Mouse (Mus musculus) heart, embryonic 12.5 days (tissue): Measurements from ENCODE around the gene Sez6l2. TPM values are rescaled to one million over a fixed set of nuclear protein-coding genes. Genes with fewer than 3 reads are reported as not detected.

ENCODE experiments used
- ATAC-seq: fragments of 200-750 bp; cut with Nextera tagmentation; 2 replicates; pipeline ENCODE4 v1.8.0; 2017; ENCODE audit warnings: moderate TSS enrichment, moderate library complexity; ENCODE audit not compliant: insufficient number of reproducible peaks, low FRiP score
- H3K27ac ChIP-seq: fragments of 300-500 bp; sonication (generic); 2 replicates; pipeline ENCODE4 v1.5.1; 2016; ENCODE audit warnings: mild to moderate bottlenecking, moderate library complexity; ENCODE audit not compliant: poor library complexity, severe bottlenecking
- H3K27me3 ChIP-seq: fragments of 300-500 bp; sonication (generic); replicated peaks from 2 replicates; pipeline ENCODE4 v1.6.1; 2016; ENCODE audit warnings: mild to moderate bottlenecking, moderate library complexity
- H3K36me3 ChIP-seq: fragments of 300-500 bp; sonication (generic); 2 replicates; pipeline ENCODE4 v1.6.1; 2016; ENCODE audit warnings: mild to moderate bottlenecking, moderate library complexity
- H3K4me1 ChIP-seq: fragments of 300-500 bp; sonication (generic); replicated peaks from 2 replicates; pipeline ENCODE4 v1.6.1; 2016; ENCODE audit warnings: mild to moderate bottlenecking
- H3K4me2 ChIP-seq: fragments of 300-500 bp; sonication (generic); 2 replicates; pipeline ENCODE4 v1.6.1; 2016; ENCODE audit warnings: mild to moderate bottlenecking, moderate library complexity
- H3K4me3 ChIP-seq: fragments of 300-500 bp; sonication (generic); 2 replicates; pipeline ENCODE4 v1.5.1; 2016; ENCODE audit warnings: mild to moderate bottlenecking
- H3K9ac ChIP-seq: fragments of 300-500 bp; sonication (generic); 2 replicates; pipeline ENCODE4 v1.6.1; 2016; ENCODE audit warnings: mild to moderate bottlenecking, moderate library complexity
- H3K9me3 ChIP-seq: fragments of 300-500 bp; sonication (generic); replicated peaks from 2 replicates; pipeline ENCODE4 v1.6.1; 2016; ENCODE audit warnings: mild to moderate bottlenecking, moderate library complexity
- WGBS: fragments of 180-500 bp; shearing (Covaris S2); methylation state at CpG from one replicate; pipeline ENCODE4 v1.1.7; 2016; 5-methylcytosine and 5-hydroxymethylcytosine counted together
- polyA plus RNA-seq: library from polyadenylated mRNA; unstranded; fragments of >200 nt; fragmentation: Nextera tagmentation; extraction: Ambion mirVana; gene quantifications from 2 replicates; pipeline ENCODE4 v1.2.1, GENCODE M21; 2016

Gene Sez6l2
- polyA plus RNA-seq, 1 experiment from 2014 or later, result 0.11 TPM

- Histone ChIP-seq H3K9ac (peak overlapping the region; percentile 80), H3K4me1 (peaks cover 47% of the 10 kb centered on the region)
- ATAC-seq, result peak; percentile 70
Observed at GRCm38 (mm10) chr7:127016486-127016938, 66.1 kb downstream of the Sez6l2 start.

GRCm38 (mm10) chr7:127016971-127017949 is 66.9 kb downstream of the Sez6l2 start, which contains the start of gene Pagr1a:
Gene Pagr1a (minus strand): TSS chr7:127017352.
- H3K27ac ChIP-seq, result peak within 1 kb of the TSS; percentile 95
- peaks cover 30% of the 10 kb centered on the region for H3K36me3 ChIP-seq
- peak within 1 kb of the TSS; percentile 63 for H3K4me3 ChIP-seq
- peaks cover 54% of the 10 kb centered on the region for H3K4me1 ChIP-seq
- peak within 1 kb of the TSS; percentile 80 for H3K9ac ChIP-seq
- H3K9me3 ChIP-seq, result no peaks in the 10 kb centered on the region
- H3K27me3 ChIP-seq, result no peaks in the 10 kb centered on the region
- WGBS, result 5% methylated on average over 39 of the region's 39 CpGs
- H3K4me2 ChIP-seq, result peak within 1 kb of the TSS; percentile 89
- peak; percentile 87 for ATAC-seq

More at GRCm38 (mm10) chr7:127016486-127016938, 66.1 kb downstream of the Sez6l2 start:
- Histone ChIP-seq H3K9me3 (no peaks in the 10 kb centered on the region), H3K27ac (peak overlapping the region; percentile 95), H3K27me3 (no peaks in the 10 kb centered on the region), H3K36me3 (peaks cover 30% of the 10 kb centered on the region), H3K4me3 (peak overlapping the region; percentile 63), H3K4me2 (peak overlapping the region; percentile 89)
- 0% methylated on average over 22 of the region's 22 CpGs for WGBS

GRCm38 (mm10) chr7:127017950-127018345 is 67.6 kb downstream of the Sez6l2 start:
- H3K4me1 ChIP-seq, result peaks cover 61% of the 10 kb centered on the region
- 45% methylated on average over 6 of the region's 6 CpGs for WGBS
- 0 out of 2 replicates have a peak overlapping the region, but pooled peaks have one; percentile 3 for H3K9ac ChIP-seq
- H3K4me2 ChIP-seq, result no peak overlapping the region
- peaks cover 30% of the 10 kb centered on the region for H3K36me3 ChIP-seq
- no peak overlapping the region for H3K4me3 ChIP-seq
- no peaks in the 10 kb centered on the region for H3K9me3 ChIP-seq
- ATAC-seq, result no peak
- H3K27ac ChIP-seq, result no peak overlapping the region
- no peaks in the 10 kb centered on the region for H3K27me3 ChIP-seq

GRCm38 (mm10) chr7:127018416-127019305 is 68.3 kb downstream of the Sez6l2 start:
- no peak overlapping the region for H3K27ac ChIP-seq
- no peaks in the 10 kb centered on the region for H3K27me3 ChIP-seq
- peaks cover 30% of the 10 kb centered on the region for H3K36me3 ChIP-seq
- no peak for ATAC-seq
- peak overlapping the region; percentile 3; the same call in 1 of the 2 replicates for H3K9ac ChIP-seq
- WGBS, result 77% methylated on average over 15 of the region's 15 CpGs
- H3K4me2 ChIP-seq, result peak overlapping the region; percentile 11; the same call in 1 of the 2 replicates
- peaks cover 62% of the 10 kb centered on the region for H3K4me1 ChIP-seq
- no peak overlapping the region for H3K4me3 ChIP-seq
- H3K9me3 ChIP-seq, result no peaks in the 10 kb centered on the region

GRCm38 (mm10) chr7:127019306-127019960 is 69.1 kb downstream of the Sez6l2 start:
- H3K27ac ChIP-seq, result no peak overlapping the region
- WGBS, result 79% methylated on average over 14 of the region's 14 CpGs
- peaks cover 63% of the 10 kb centered on the region for H3K4me1 ChIP-seq
- H3K9me3 ChIP-seq, result no peaks in the 10 kb centered on the region
- H3K9ac ChIP-seq, result no peak overlapping the region
- peak overlapping the region; percentile 87; the same call in 1 of the 2 replicates for H3K4me2 ChIP-seq
- peaks cover 37% of the 10 kb centered on the region for H3K36me3 ChIP-seq
- H3K27me3 ChIP-seq, result no peaks in the 10 kb centered on the region
- ATAC-seq, result no peak
- no peak overlapping the region for H3K4me3 ChIP-seq

- Histone ChIP-seq H3K9ac (no peak overlapping the region; the same call in 1 of the 2 replicates), H3K4me1 (peaks cover 63% of the 10 kb centered on the region), H3K27me3 (no peaks in the 10 kb centered on the region), H3K4me2 (peak overlapping the region; percentile 87), H3K27ac (no peak overlapping the region), H3K36me3 (peaks cover 41% of the 10 kb centered on the region), H3K4me3 (peak overlapping the region; percentile 42; the same call in 1 of the 2 replicates), H3K9me3 (no peaks in the 10 kb centered on the region)
- ATAC-seq, result no peak
- 69% methylated on average over 3 of the region's 3 CpGs for WGBS
Observed at GRCm38 (mm10) chr7:127020031-127020430, 69.7 kb downstream of the Sez6l2 start.

Other genes with a start within 250 kb of the Sez6l2 start
- gene Coro1a, start 242.8 kb upstream of the Sez6l2 start, polyA plus RNA-seq, result 9.2 and 9.8 TPM in 2 replicates
- 57.8 and 58.7 TPM in 2 replicates for gene Mapk3, start 191.0 kb upstream of the Sez6l2 start, polyA plus RNA-seq
- gene Gdpd3, start 184.2 kb upstream of the Sez6l2 start, polyA plus RNA-seq, result 0.87 and 1.8 TPM in 2 replicates
- gene Ypel3, start 173.6 kb upstream of the Sez6l2 start, polyA plus RNA-seq, result 74.8 and 78.7 TPM in 2 replicates
- 0.27 and 0.33 TPM in 2 replicates for gene Tbx6, start 169.1 kb upstream of the Sez6l2 start, polyA plus RNA-seq
- gene Ppp4c, start 158.1 kb upstream of the Sez6l2 start, polyA plus RNA-seq, result 181 and 192 TPM in 2 replicates
- gene Fam57b, start 152.9 kb upstream of the Sez6l2 start, polyA plus RNA-seq, result 0.17 and 0.45 TPM in 2 replicates
- not detected in 2 replicates for gene 4930451I11Rik, start 118.9 kb upstream of the Sez6l2 start, polyA plus RNA-seq
- not detected in 2 replicates for gene Doc2a, start 103.1 kb upstream of the Sez6l2 start, polyA plus RNA-seq
- gene Hirip3, start 88.6 kb upstream of the Sez6l2 start, polyA plus RNA-seq, result 18.0 and 22.5 TPM in 2 replicates
- gene Ino80e, start 88.2 kb upstream of the Sez6l2 start, polyA plus RNA-seq, result 62.9 and 66.8 TPM in 2 replicates
- 40.8 and 42.5 TPM in 2 replicates for gene Taok2, start 65.9 kb upstream of the Sez6l2 start, polyA plus RNA-seq
- gene Tmem219, start 27.6 kb upstream of the Sez6l2 start, polyA plus RNA-seq, result 17.6 and 19.9 TPM in 2 replicates
- gene Kctd13, start 21.7 kb upstream of the Sez6l2 start, polyA plus RNA-seq, result 16.1 and 17.3 TPM in 2 replicates
- gene Asphd1, start 981 bp upstream of the Sez6l2 start, polyA plus RNA-seq, result not detected in 2 replicates
- 70.2 and 75.5 TPM in 2 replicates for gene Cdipt, start 25.4 kb downstream of the Sez6l2 start, polyA plus RNA-seq
- gene Cdiptos, start 25.5 kb downstream of the Sez6l2 start, polyA plus RNA-seq, result 0.70 and 1.3 TPM in 2 replicates
- 12.0 TPM in 2 replicates for gene Mvp, start 64.1 kb downstream of the Sez6l2 start, polyA plus RNA-seq
- not detected in 2 replicates for gene Pagr1b, start 65.9 kb downstream of the Sez6l2 start, polyA plus RNA-seq
- 19.3 and 31.4 TPM in 2 replicates for gene Pagr1a, start 66.8 kb downstream of the Sez6l2 start, polyA plus RNA-seq
- 50.8 and 60.9 TPM in 2 replicates for gene Gm42742, start 70.5 kb downstream of the Sez6l2 start, polyA plus RNA-seq
- gene Prrt2, start 70.6 kb downstream of the Sez6l2 start, polyA plus RNA-seq, result 1.9 and 3.3 TPM in 2 replicates
- 59.8 and 60.4 TPM in 2 replicates for gene Maz, start 76.5 kb downstream of the Sez6l2 start, polyA plus RNA-seq
- gene Kif22, start 91.9 kb downstream of the Sez6l2 start, polyA plus RNA-seq, result 80.9 and 85.5 TPM in 2 replicates
- not detected in 2 replicates for gene Zg16, start 136.8 kb downstream of the Sez6l2 start, polyA plus RNA-seq
- gene AI467606, start 140.8 kb downstream of the Sez6l2 start, polyA plus RNA-seq, result 0.54 and 1.3 TPM in 2 replicates
- gene Qprt, start 171.7 kb downstream of the Sez6l2 start, polyA plus RNA-seq, result 5.7 and 6.1 TPM in 2 replicates
- 0.17 and 0.31 TPM in 2 replicates for gene Spn, start 187.3 kb downstream of the Sez6l2 start, polyA plus RNA-seq
- 50.5 and 51.5 TPM in 2 replicates for gene Cd2bp2, start 245.5 kb downstream of the Sez6l2 start, polyA plus RNA-seq